Mouse (Mus musculus): ENCODE data around the gene Vmn1r223.
"Not testable (repeated sequence)": the region's sequence is repeated elsewhere in the genome, so short reads cannot be mapped to it uniquely, and the experiment has no call there.

Vmn1r223 gene

GRCm38 (mm10) chr13:23246834-23247233 is at the start of gene Vmn1r223:
TSS of gene Vmn1r223 (plus strand) at chr13:23247134.
- DNase-seq (ENCODE audit: low spot score), result not testable (repeated sequence)

GRCm38 (mm10) chr13:23203885-23204284 is 43.0 kb upstream of the Vmn1r223 start:
- DNase-seq (ENCODE audit: low spot score), result not testable (repeated sequence)

GRCm38 (mm10) chr13:23213827-23214226 is 33.1 kb upstream of the Vmn1r223 start, which contains the start of gene Vmn1r221:
TSS of gene Vmn1r221 (plus strand) at chr13:23214127.
- not testable (repeated sequence) for DNase-seq (ENCODE audit: low spot score)

- DNase-seq (ENCODE audit: low spot score), result not testable (repeated sequence)
These were observed 11.1 kb upstream of the Vmn1r223 start, which contains the start of gene Vmn1r222 for GRCm38 (mm10) chr13:23235847-23236246. TSS of gene Vmn1r222 (minus strand) at chr13:23235947.

- no peak for DNase-seq (ENCODE audit: low spot score)
These were observed 11.7 kb downstream of the Vmn1r223 start for GRCm38 (mm10) chr13:23258546-23259048.

- not testable (repeated sequence) for DNase-seq (ENCODE audit: low spot score)
These were observed 21.7 kb downstream of the Vmn1r223 start for GRCm38 (mm10) chr13:23268606-23269005.

GRCm38 (mm10) chr13:23269127-23269526 is 22.2 kb downstream of the Vmn1r223 start:
- DNase-seq (ENCODE audit: low spot score), result peak; percentile 70

GRCm38 (mm10) chr13:23269681-23270080 is 22.7 kb downstream of the Vmn1r223 start:
- DNase-seq (ENCODE audit: low spot score), result peak; percentile 41

- DNase-seq (ENCODE audit: low spot score), result peak; percentile 93
These were observed 23.6 kb downstream of the Vmn1r223 start for GRCm38 (mm10) chr13:23270321-23271101.

GRCm38 (mm10) chr13:23279576-23279975 is 32.6 kb downstream of the Vmn1r223 start:
- no peak for DNase-seq (ENCODE audit: low spot score)

GRCm38 (mm10) chr13:23279992-23280391 is 33.1 kb downstream of the Vmn1r223 start:
- DNase-seq (ENCODE audit: low spot score), result no peak

GRCm38 (mm10) chr13:23285191-23285920 is 38.4 kb downstream of the Vmn1r223 start:
- DNase-seq (ENCODE audit: low spot score), result peak; percentile 81

- peak; percentile 73 for DNase-seq (ENCODE audit: low spot score)
These were observed 39.2 kb downstream of the Vmn1r223 start for GRCm38 (mm10) chr13:23285921-23286720.

- DNase-seq (ENCODE audit: low spot score), result peak; percentile 35
These were observed 39.9 kb downstream of the Vmn1r223 start for GRCm38 (mm10) chr13:23286721-23287362.

GRCm38 (mm10) chr13:23297737-23298136 is 50.8 kb downstream of the Vmn1r223 start:
- peak; percentile 66 for DNase-seq (ENCODE audit: low spot score)

GRCm38 (mm10) chr13:23298445-23299232 is 51.7 kb downstream of the Vmn1r223 start:
- peak; percentile 86 for DNase-seq (ENCODE audit: low spot score)

GRCm38 (mm10) chr13:23299276-23299998 is 52.5 kb downstream of the Vmn1r223 start:
- peak; percentile 66 for DNase-seq (ENCODE audit: low spot score)

GRCm38 (mm10) chr13:23299999-23300341 is 53.0 kb downstream of the Vmn1r223 start:
- DNase-seq (ENCODE audit: low spot score), result peak; percentile 97

Data from embryo, embryonic 10 days (tissue).